Mouse (Mus musculus) small intestine, adult 2 months (tissue): Measurements from ENCODE around the gene Mt3.

Experiments used
- CTCF ChIP-seq: fragments of 200-500 bp; IDR thresholded peaks from 2 replicates; pipeline ENCODE4 v1.5.1; 2012; ENCODE audit warnings: low read depth, mild to moderate bottlenecking, control low read depth, inconsistent platforms, low read length, moderate library complexity, mixed read lengths; ENCODE audit not compliant: insufficient replicate concordance, insufficient read length; ENCODE audit errors: extremely low read depth
- POLR2A ChIP-seq: fragments of 200-500 bp; IDR thresholded peaks from 2 replicates; pipeline ENCODE4 v1.6.1; 2012; ENCODE audit warnings: low read depth, mild to moderate bottlenecking, control low read depth, inconsistent platforms, low read length, moderate library complexity

GRCm38 (mm10) chr8:94113435-94113834, 39.0 kb upstream of the Mt3 start:
- TF ChIP-seq CTCF (no peak), POLR2A (no peak)
